Mouse (Mus musculus) cerebellum, adult 2 months (tissue): Measurements from ENCODE around the gene Mon1a.

Experiments
- CTCF ChIP-seq: fragments of 200-500 bp; IDR thresholded peaks from 2 replicates; pipeline ENCODE4 v1.5.1; 2011; ENCODE audit warnings: low read depth, mild to moderate bottlenecking, control low read depth, low read length, moderate library complexity, borderline replicate concordance; ENCODE audit not compliant: insufficient read depth
- POLR2A ChIP-seq: fragments of 200-500 bp; IDR thresholded peaks from 2 replicates; pipeline ENCODE4 v1.6.1; 2011; ENCODE audit warnings: low read length, control low read depth, borderline replicate concordance; ENCODE audit not compliant: insufficient read depth

DNA sequence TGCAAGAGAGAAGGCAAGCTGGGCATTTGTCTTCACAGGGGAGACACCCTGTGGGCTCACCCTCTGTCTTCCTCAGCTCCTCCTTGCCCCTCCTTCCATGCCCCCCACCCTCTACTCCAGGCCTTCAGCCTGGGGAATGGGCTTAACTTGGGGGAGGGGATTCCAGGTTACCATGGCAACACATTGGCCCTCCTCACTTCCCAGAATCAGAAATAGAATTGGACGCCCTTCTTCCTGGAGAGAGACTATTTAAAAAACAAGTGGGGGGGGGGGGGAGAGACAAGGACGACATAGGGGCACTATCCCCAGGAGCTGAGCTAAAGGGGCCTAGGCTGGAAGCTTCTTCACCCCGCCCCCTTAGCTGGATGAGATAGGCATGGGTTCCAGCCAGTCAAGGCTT lies 37.3 kb downstream of the Mon1a start:
- no peak for TF ChIP-seq CTCF
- TF ChIP-seq POLR2A: no peak
